In genomic region chr1:156761430-156761801, GRCm38 (mm10) we compare ENCODE assay signal across 15 mouse cellular contexts. TPM values are rescaled to one million over a fixed set of nuclear protein-coding genes. Genes with fewer than 3 reads are reported as not detected.
A peak's percentile ranks its signal among the peaks of the same experiment; 100 is the strongest.
DNase-seq lines count a peak whose midpoint lies in the region; ATAC-seq and TF ChIP-seq lines count a peak whose summit lies in the region.
"Had no signal": no experiment of that assay in that cellular context is flagged by ENCODE, and none has a peak within 500 bp of the region (broad histone marks: within the 10 kb centered on the region; RNA-seq: fewer than 3 reads in every experiment).

No protein-coding gene starts in this region.

- peak overlapping the region; percentile 39 for H3K4me2 ChIP-seq in heart, embryonic 14.5 days (ENCODE audit: low read length)
- no peak overlapping the region; the same call in 1 of the 2 replicates for H3K4me2 ChIP-seq in limb, embryonic 14.5 days (replicated peaks; ENCODE audit: low read depth, low read length, severe bottlenecking)
- H3K4me2 ChIP-seq: forebrain, embryonic 15.5 days; liver, embryonic 12.5 days; neural tube, embryonic 13.5 days had no signal

- no peak for TF ChIP-seq POLR2A in limb, embryonic 14.5 days (IDR thresholded peaks at IDR 0.05; ENCODE audit: borderline replicate concordance, extremely low read depth, insufficient read depth, insufficient read length)

- peaks cover 8 to 15% of the 10 kb centered on the region in 2 experiments for H3K4me1 ChIP-seq in heart, embryonic 14.5 days (ENCODE audit: control insufficient read depth in 2 of 2, insufficient read depth in 2 of 2, low read length in 2 of 2)
- peaks cover 41% of the 10 kb centered on the region for H3K4me1 ChIP-seq in limb, embryonic 14.5 days (ENCODE audit: control insufficient read depth, insufficient read depth, low read length)
- H3K4me1 ChIP-seq: forebrain, embryonic 15.5 days; liver, embryonic 12.5 days had no signal

- H3K27me3 ChIP-seq in heart, embryonic 14.5 days (ENCODE audit: control insufficient read depth, insufficient read depth, low read length): no peaks in the 10 kb centered on the region
- H3K27me3 ChIP-seq in limb, embryonic 14.5 days (ENCODE audit: control insufficient read depth, insufficient read depth, low read length): no peaks in the 10 kb centered on the region
- H3K27me3 ChIP-seq: forebrain, embryonic 15.5 days; liver, embryonic 12.5 days had no signal

- 0 out of 2 replicates have a peak, but pooled peaks have one; percentile 29 for ATAC-seq in heart, embryonic 14.5 days (ENCODE audit: insufficient number of reproducible peaks, insufficient read depth, low FRiP score, low read depth)
- peak; percentile 79 for ATAC-seq in limb, embryonic 14.5 days (ENCODE audit: low FRiP score, low read depth)
- no peak for ATAC-seq in monocyte, adult 5-6 weeks (replicated peaks; ENCODE audit: insufficient number of reproducible peaks, low FRiP score, low TSS enrichment, poor library complexity, severe bottlenecking)
- ATAC-seq: forebrain, embryonic 15.5 days; inflammation-experienced regulatory T-cells, adult 6 months; liver, embryonic 12.5 days had no signal

- H3K27ac ChIP-seq in heart, embryonic 14.5 days (replicated peaks in 1 of 2; ENCODE audit: control insufficient read depth in 1 of 2, insufficient read depth in 1 of 2, low read depth in 2 of 2, low read length in 2 of 2): peak overlapping the region; percentile 65 to 75; a peak in 3 of 4 replicates
- peak overlapping the region; percentile 94 for H3K27ac ChIP-seq in limb, embryonic 14.5 days (replicated peaks; ENCODE audit: low read depth, low read length)
- H3K27ac ChIP-seq: forebrain, embryonic 15.5 days; liver, embryonic 12.5 days; neural tube, embryonic 13.5 days had no signal

- H3K9ac ChIP-seq in heart, embryonic 14.5 days (ENCODE audit: low read length): no peak overlapping the region
- no peak overlapping the region; the same call in 1 of the 2 replicates for H3K9ac ChIP-seq in limb, embryonic 14.5 days (ENCODE audit: low read depth, low read length, severe bottlenecking)
- H3K9ac ChIP-seq: forebrain, embryonic 15.5 days; liver, embryonic 12.5 days; neural tube, embryonic 13.5 days had no signal

- H3K9me3 ChIP-seq in heart, embryonic 14.5 days (ENCODE audit: control insufficient read depth, low read length): peaks cover 11% of the 10 kb centered on the region
- H3K9me3 ChIP-seq in limb, embryonic 14.5 days (ENCODE audit: control insufficient read depth, low read length): 0 out of 2 replicates have a peak, but pooled peaks cover under 1% of the 10 kb centered on the region

- DNase-seq in heart, adult 9 months (ENCODE audit: low spot score in 2 of 2): no peak
- DNase-seq in NIH3T3 (ENCODE audit: low read depth): peak; percentile 60
- peak; percentile 33 for DNase-seq in kidney, adult 18-20 months
- DNase-seq in limb, embryonic 14.5 days (ENCODE audit: low spot score): peak; percentile 61
- no peak for DNase-seq in spleen, postnatal 10 days (ENCODE audit: low spot score in 2 of 2)
- DNase-seq in urinary bladder, adult 18-20 months (ENCODE audit: low spot score in 2 of 2): no peak
- DNase-seq: gastrocnemius, postnatal 36 days; layer of hippocampus, adult 9-11 months had no signal

- no peak overlapping the region for H3K4me3 ChIP-seq in heart, embryonic 14.5 days (ENCODE audit: control insufficient read depth in 1 of 2, insufficient read depth in 1 of 2, low read depth in 1 of 2, low read length in 2 of 2)
- H3K4me3 ChIP-seq in limb, embryonic 14.5 days (replicated peaks; ENCODE audit: low read length): no peak overlapping the region
- H3K4me3 ChIP-seq: forebrain, embryonic 15.5 days; liver, embryonic 12.5 days; neural tube, embryonic 13.5 days had no signal

- no peaks in the 10 kb centered on the region for H3K36me3 ChIP-seq in heart, embryonic 14.5 days (ENCODE audit: control insufficient read depth, insufficient read depth, low read length)
- H3K36me3 ChIP-seq in limb, embryonic 14.5 days (ENCODE audit: control insufficient read depth, insufficient read depth, low read length): no peaks in the 10 kb centered on the region
- H3K36me3 ChIP-seq: forebrain, embryonic 15.5 days; G1E; liver, embryonic 12.5 days; neural tube, embryonic 13.5 days had no signal

- 42% methylated on average over 10 of the region's 10 CpGs for WGBS in heart, embryonic 14.5 days
- WGBS in limb, embryonic 14.5 days: 25% methylated on average over 10 of the region's 10 CpGs

RNA-seq across cellular contexts. Expression of gene Fam20b, which starts 42.5 kb away (rescaled TPM):
- polyA plus RNA-seq in heart, embryonic 14.5 days (2014; fragmentation: Nextera tagmentation; extraction: Ambion mirVana): 28.1 TPM in 2 replicates
- polyA plus RNA-seq in limb, embryonic 14.5 days (2012; rRNA removed): 35.0 and 35.8 TPM in 2 replicates
- polyA plus RNA-seq in limb, embryonic 14.5 days (2014; fragmentation: Nextera tagmentation; extraction: Ambion mirVana): 29.7 and 33.5 TPM in 2 replicates
- 41.8 to 53.3 TPM (median 41.9 TPM) in 3 replicates for total RNA-seq in monocyte, adult 5-6 weeks (2017)

Comparison
In these comparisons a context has a peak if more than half of its experiments do, and no peak if none do; other contexts are left out.
1. DNase-seq: peak in NIH3T3 (single experiment), kidney, adult 18-20 months (single experiment) and limb, embryonic 14.5 days (single experiment); none in heart, adult 9 months (0 of 2), spleen, postnatal 10 days (0 of 2) and urinary bladder, adult 18-20 months (0 of 2).